Mouse (Mus musculus): ENCODE measurements around the gene Zfp949.

DNA sequence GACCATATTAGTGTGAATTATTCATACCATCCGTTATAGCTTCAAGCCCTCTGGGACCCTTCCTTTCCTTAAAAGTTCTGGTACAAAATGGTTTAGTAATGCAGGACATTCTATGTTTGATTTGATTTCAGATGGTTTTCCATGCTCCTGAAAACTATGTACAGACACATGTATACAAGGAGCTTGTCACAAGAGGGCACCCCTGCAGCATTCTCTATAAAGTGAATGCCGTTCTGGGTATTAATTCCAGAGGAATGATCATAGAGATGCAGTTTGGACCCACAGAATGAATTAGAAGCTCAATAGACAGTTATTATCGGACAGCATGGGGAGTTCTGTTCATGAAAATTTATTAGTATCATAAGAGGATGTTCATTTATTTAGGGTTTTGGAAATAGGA is 2.3 kb upstream of the Zfp949 start:
- no peak for TF ChIP-seq POLR2A (IDR thresholded peaks at IDR 0.05; ENCODE audit: low read depth, low read length)
- TF ChIP-seq CTCF (conservative IDR thresholded peaks at IDR 0.05; ENCODE audit: insufficient read depth, insufficient read length, low read depth, low read length), result no peak

All from kidney, adult 2 months (tissue).